Mouse (Mus musculus): ENCODE data around the gene Rfc5. TPM values are rescaled to one million over a fixed set of nuclear protein-coding genes. Genes with fewer than 3 reads are reported as not detected.

Gene Rfc5
- polyA plus RNA-seq, 1 experiment from 2014 or later = 31.9 TPM

Other genes with a start within 250 kb of the Rfc5 start
- gene Pebp1, start 101.4 kb downstream of the Rfc5 start, polyA plus RNA-seq (2015; fragmentation: Nextera tagmentation; extraction: Ambion mirVana) = 1,116 and 1,205 TPM in 2 replicates
- 2.1 and 2.2 TPM in 2 replicates for gene Vsig10, start 70.0 kb downstream of the Rfc5 start, polyA plus RNA-seq (2015; fragmentation: Nextera tagmentation; extraction: Ambion mirVana)
- gene Wsb2, start 31.7 kb downstream of the Rfc5 start, polyA plus RNA-seq (2015; fragmentation: Nextera tagmentation; extraction: Ambion mirVana) = 200 and 278 TPM in 2 replicates
- 6.0 and 6.3 TPM in 2 replicates for gene Ksr2, start 25.0 kb upstream of the Rfc5 start, polyA plus RNA-seq (2015; fragmentation: Nextera tagmentation; extraction: Ambion mirVana)